Mouse (Mus musculus) cortical plate, adult 2 months (tissue): ENCODE data around the gene Fam49a.

Source experiments
- CTCF ChIP-seq: fragments of 200-500 bp; IDR thresholded peaks from 2 replicates; pipeline ENCODE4 v1.5.1; 2011; ENCODE audit warnings: mild to moderate bottlenecking, control low read depth, low read length; ENCODE audit not compliant: insufficient read depth; ENCODE audit errors: extremely low read depth
- POLR2A ChIP-seq: fragments of 200-500 bp; IDR thresholded peaks from 2 replicates; pipeline ENCODE4 v1.6.1; 2011; ENCODE audit warnings: mild to moderate bottlenecking, low read length, control low read depth; ENCODE audit not compliant: insufficient read depth; ENCODE audit errors: extremely low read depth

DNA sequence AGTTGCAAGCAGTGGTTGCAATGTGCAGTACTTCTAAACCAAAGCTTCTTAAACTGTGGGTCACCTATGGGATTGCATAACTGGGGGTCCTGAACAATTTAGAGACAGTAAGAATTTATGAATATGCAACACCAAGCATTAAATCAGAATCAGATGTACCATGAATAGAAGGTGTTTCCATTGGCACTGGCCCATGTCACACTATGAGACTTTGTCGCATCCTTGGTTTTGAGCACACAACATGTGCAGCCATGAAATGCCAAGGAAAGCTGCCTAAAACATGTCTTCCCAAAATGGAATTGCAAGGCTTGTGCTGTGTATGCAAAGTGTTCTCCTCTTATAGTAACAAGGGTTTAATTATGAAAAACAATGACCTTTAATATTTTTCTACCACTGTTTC is 26.6 kb downstream of the Fam49a start:
- TF ChIP-seq POLR2A (no peak), CTCF (no peak)
